Mouse (Mus musculus) adrenal gland, postnatal 36 days (tissue): ENCODE measurements around the gene Phldb1. TPM values are rescaled to one million over a fixed set of nuclear protein-coding genes. Genes with fewer than 3 reads are reported as not detected.
"Not testable (repeated sequence)": the region's sequence is repeated elsewhere in the genome, so short reads cannot be mapped to it uniquely, and the experiment has no call there.

ENCODE experiments used
- DNase-seq, 2 experiments: peaks; one replicate each; pipeline ENCODE4 v3.0.0; 2021; ENCODE audit warnings: mixed read lengths in 1 of 2
- long read RNA-seq, 2 experiments: library from polyadenylated mRNA; stranded (forward); transcript quantifications; one replicate each; pipeline ENCODE4 v2.0.0; 2021; ENCODE audit warnings: borderline sequencing depth in 2 of 2
- total RNA-seq, 2 experiments: library from RNA; stranded (reverse); gene quantifications; 2 replicates each; pipeline ENCODE4 v1.2.3; 2021

The Phldb1 gene
- 10 to 100 TPM; 41.2 to 48.9 TPM for total RNA-seq
- long read RNA-seq, experiment 1, partial matches to known transcripts = 8 of 23 reads
- long read RNA-seq, experiment 1, other reads (novel, unspliced or antisense) = 15 of 23 reads
- long read RNA-seq, experiment 2, partial matches to known transcripts = 5 of 11 reads
- long read RNA-seq, experiment 2, other reads (novel, unspliced or antisense) = 6 of 11 reads

DNA sequence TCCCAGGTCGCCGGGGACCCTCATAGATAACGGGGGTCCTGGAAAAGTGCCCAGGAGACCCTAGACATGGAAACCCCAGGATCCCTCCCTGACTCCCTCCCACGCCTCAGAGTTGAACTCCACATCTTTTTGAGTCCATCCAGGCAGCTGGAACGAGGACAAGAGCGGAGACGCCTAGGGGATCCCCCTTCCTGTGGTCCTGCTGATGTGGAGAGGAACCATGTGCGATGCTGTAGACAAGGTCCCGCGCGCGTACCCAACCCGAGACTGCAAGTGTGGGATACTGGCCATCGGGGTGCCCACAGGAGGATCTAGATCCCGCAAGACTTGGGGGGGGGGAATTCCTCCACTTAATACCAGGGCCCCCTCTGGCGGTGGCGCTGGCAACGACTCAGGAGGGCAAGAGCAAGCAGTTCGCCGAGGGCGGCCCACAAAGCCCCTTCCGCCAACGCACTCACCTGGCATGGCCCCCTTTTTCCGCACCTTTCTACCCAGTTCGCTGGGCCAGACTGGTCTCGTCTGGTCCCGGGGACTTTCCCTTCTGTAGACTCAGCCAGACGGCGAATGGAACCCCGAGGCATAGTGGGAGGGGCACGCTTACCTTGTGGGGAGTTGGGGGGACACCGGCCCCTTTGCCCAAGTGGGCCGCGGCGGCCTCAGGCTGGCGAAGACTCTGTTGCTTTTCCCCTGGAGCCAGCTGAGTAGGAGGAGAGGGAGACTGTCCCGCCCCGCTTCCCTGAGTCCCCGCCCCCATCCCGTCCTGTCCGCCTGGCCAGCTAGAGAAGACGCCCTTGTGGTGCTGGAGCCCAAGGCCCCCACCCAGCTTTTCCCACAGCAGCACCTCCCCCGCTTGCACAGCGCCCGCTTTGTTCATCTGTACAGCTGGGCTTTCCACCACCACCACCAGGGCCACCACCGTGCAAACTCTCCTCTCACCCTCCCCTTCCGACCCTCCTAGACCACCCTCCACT lies at the start of gene Phldb1:
TSS of gene Phldb1 (minus strand) at position 675 of the 971 bp plus-strand sequence.
- peak; percentile 77 to 91 for DNase-seq

- peak; percentile 94 to 97 for DNase-seq
Measured at GRCm38 (mm10) chr9:44772750-44773651, 38.0 kb upstream of the Phldb1 start.

DNA sequence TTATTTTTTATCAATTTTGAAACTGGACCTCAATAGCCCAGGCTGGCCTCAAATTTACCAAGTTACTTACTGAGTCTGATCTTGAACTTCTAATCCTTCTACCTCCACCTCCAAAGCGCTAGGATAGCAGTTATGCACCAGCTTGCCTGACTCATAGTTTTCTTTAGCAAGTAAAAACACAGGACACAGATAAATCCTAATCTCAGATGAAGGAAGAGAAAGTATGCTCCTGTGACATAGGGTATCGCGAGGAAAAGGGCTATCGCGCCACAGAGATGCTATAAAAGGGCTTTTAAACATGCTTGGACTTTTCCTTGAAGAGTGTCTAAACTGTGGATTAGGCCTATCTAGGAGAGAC lies 37.4 kb upstream of the Phldb1 start:
- DNase-seq = no peak

DNA sequence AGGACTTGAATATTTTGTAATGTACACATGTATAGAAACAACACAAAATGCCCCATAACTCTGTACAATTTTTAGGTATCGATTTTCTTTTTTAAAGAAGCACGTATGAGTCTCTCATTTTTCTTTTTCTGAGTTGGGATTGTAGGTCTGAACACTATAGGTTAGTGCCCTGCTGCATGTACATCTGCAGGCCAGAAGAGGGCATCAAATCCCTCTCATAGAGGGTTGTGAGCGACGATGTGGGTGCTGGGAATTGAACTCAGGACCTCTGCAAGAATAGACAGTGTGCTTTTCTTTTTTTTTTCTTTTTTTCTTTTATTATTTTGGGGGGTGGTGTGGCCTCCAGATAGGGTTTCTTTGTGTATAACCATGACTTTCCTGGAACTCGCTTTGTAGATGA lies 36.4 kb upstream of the Phldb1 start:
- no peak for DNase-seq

DNA sequence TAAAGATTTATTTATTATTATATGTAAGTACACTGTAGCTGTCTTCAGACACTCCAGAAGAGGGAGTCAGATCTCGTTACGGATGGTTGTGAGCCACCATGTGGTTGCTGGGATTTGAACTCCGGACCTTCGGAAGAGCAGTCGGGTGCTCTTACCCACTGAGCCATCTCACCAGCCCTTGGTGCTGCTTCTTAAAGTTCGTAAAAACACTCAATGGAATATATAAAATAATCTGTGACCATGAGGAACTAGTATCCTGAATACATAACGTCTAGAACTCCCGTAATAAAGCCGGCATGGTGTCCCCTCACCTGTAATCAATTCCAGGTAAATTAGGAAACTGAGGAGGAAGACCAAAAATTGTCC lies 33.0 kb upstream of the Phldb1 start:
- not testable (repeated sequence) for DNase-seq

GRCm38 (mm10) chr9:44767101-44768028 lies 32.4 kb upstream of the Phldb1 start, which contains the start of the genes Arcn1 and Ift46:
Gene Arcn1 (minus strand): TSS chr9:44767845.
Gene Ift46 (plus strand): TSS chr9:44767908.
- peak; percentile 87 for DNase-seq

GRCm38 (mm10) chr9:44760873-44761272 lies 25.9 kb upstream of the Phldb1 start:
- no peak for DNase-seq

- DNase-seq = peak in 1 of 2 experiments; percentile 28
Measured at GRCm38 (mm10) chr9:44748473-44748872, 13.5 kb upstream of the Phldb1 start.

DNA sequence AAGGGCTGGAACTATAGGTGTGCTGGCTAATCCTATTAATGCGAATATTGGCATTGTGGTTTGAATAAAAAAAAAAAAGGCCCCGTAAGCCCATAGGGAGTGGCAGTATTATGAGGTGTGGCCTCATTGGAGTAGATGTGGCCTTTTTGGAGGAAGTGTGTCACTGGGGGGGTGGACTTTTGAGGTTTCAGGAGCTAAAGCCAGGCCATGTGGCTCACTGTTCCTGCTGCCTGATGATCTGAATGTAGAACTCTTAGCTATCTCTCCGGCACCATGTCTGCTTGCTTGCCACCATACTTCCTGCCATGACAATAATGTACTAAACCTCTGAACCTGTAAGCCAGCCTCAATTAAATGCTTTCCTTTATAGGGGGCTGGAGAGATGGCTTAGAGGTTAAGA lies 12.3 kb upstream of the Phldb1 start:
- DNase-seq = no peak

DNA sequence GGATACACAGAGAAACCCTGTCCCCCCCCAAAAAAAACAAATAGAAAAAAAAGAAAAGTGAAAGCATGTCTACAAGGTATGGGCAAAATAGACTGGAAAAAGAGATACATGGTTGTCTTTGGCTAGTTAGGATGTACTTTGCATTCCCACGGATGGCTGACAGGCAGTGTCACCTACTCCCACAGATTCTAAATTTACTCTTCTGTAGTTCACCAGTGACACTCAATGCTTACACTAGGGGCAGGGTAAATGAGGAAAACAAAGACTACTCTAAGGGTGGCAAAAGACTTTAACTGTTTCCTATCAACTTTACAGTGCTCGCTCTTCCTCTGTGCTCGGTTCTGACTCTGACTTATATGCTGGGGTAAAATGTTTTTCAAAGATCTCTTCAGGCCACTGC lies 11.7 kb upstream of the Phldb1 start:
- DNase-seq = no peak

GRCm38 (mm10) chr9:44745371-44745770 lies 10.4 kb upstream of the Phldb1 start:
- DNase-seq = no peak

- DNase-seq = no peak
Measured at GRCm38 (mm10) chr9:44740663-44741192, 5.7 kb upstream of the Phldb1 start.

- DNase-seq = no peak
Measured at GRCm38 (mm10) chr9:44737240-44737949, 2.4 kb upstream of the Phldb1 start.

GRCm38 (mm10) chr9:44736301-44736700 lies 1.3 kb upstream of the Phldb1 start:
- no peak for DNase-seq

- no peak for DNase-seq
Measured at GRCm38 (mm10) chr9:44735886-44736285, 888 bp upstream of the Phldb1 start.

GRCm38 (mm10) chr9:44733671-44734523 lies 1.1 kb downstream of the Phldb1 start:
- DNase-seq = peak; percentile 83 to 89

GRCm38 (mm10) chr9:44732921-44733530 lies 2.0 kb downstream of the Phldb1 start:
- DNase-seq = peak in 1 of 2 experiments; percentile 51

- no peak for DNase-seq
Measured at GRCm38 (mm10) chr9:44732130-44732549, 2.9 kb downstream of the Phldb1 start.

DNA sequence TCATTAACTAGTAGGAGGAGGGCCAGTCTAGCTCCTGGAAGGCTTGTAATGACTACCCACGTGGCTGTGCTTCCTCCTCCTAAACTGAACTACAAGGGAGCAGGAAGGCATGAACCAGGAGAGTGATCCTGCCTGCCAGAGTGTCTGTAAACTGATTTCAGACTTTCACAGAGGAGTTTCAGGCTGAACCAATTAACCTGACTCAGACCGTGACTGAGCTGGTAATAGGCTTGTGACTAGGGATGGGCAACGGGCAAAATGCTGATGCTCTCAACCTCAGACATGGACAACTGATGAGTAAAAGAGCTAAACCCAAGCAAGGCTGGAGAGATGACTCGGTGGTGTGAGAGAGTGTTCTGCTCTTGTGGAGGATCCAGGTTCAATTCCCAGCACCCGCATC lies 7.6 kb downstream of the Phldb1 start:
- DNase-seq = no peak
